Comparison of ENCODE assay signal across 26 mouse cellular contexts in genomic region chr10:61741306-61741705, GRCm38 (mm10). TPM values are rescaled to one million over a fixed set of nuclear protein-coding genes. Genes with fewer than 3 reads are reported as not detected.
DNase-seq lines count a peak whose midpoint lies in the region; ATAC-seq and TF ChIP-seq lines count a peak whose summit lies in the region.
"Had no signal": no experiment of that assay in that cellular context is flagged by ENCODE, and none has a peak within 500 bp of the region (broad histone marks: within the 10 kb centered on the region; RNA-seq: fewer than 3 reads in every experiment).

No protein-coding gene starts in this region.

- WGBS in liver, adult 2 months: 58% methylated on average over 1 of the region's 1 CpGs
- 64% methylated on average over 1 of the region's 1 CpGs for WGBS in liver, embryonic 12.5 days (ENCODE audit: insufficient replicate concordance)
- WGBS in embryonic facial prominence, embryonic 10.5 days: 88% methylated on average over 1 of the region's 1 CpGs

- H3K4me1 ChIP-seq in liver, adult 2 months (ENCODE audit: control insufficient read depth, insufficient read depth, low read length): peaks cover 3% of the 10 kb centered on the region
- no peaks in the 10 kb centered on the region for H3K4me1 ChIP-seq in liver, embryonic 12.5 days
- H3K4me1 ChIP-seq in embryonic facial prominence, embryonic 10.5 days: no peaks in the 10 kb centered on the region
- H3K4me1 ChIP-seq: heart, embryonic 10.5 days; heart, embryonic 13.5 days had no signal

- TF ChIP-seq POLR2A in liver, adult 2 months (IDR thresholded peaks at IDR 0.05; ENCODE audit: extremely low read depth, insufficient read depth, low read length): no peak

- ATAC-seq in liver, embryonic 12.5 days: no peak
- ATAC-seq: activated CD4-positive, CD25-positive, alpha-beta regulatory T cell, adult 4 months; forebrain, embryonic 14.5 days; forebrain, postnatal 0 days; inflammation-experienced regulatory T-cells, adult 6 months; intestine, embryonic 16.5 days had no signal

- H3K27me3 ChIP-seq in liver, adult 2 months (ENCODE audit: control insufficient read depth, insufficient read depth, low read length): no peaks in the 10 kb centered on the region
- no peaks in the 10 kb centered on the region for H3K27me3 ChIP-seq in liver, embryonic 12.5 days (replicated peaks)
- H3K27me3 ChIP-seq in embryonic facial prominence, embryonic 10.5 days (replicated peaks; ENCODE audit: low read depth, poor library complexity, severe bottlenecking): no peaks in the 10 kb centered on the region
- H3K27me3 ChIP-seq: heart, embryonic 13.5 days had no signal

- H3K4me2 ChIP-seq in liver, embryonic 12.5 days: no peak overlapping the region
- H3K4me2 ChIP-seq: heart, embryonic 13.5 days; hindbrain, embryonic 14.5 days had no signal

- no peak overlapping the region for H3K9ac ChIP-seq in liver, adult 2 months (ENCODE audit: low read depth, low read length)
- H3K9ac ChIP-seq in liver, embryonic 12.5 days: no peak overlapping the region
- H3K9ac ChIP-seq: forebrain, postnatal 0 days; heart, embryonic 13.5 days; hindbrain, embryonic 14.5 days had no signal

- no peak overlapping the region for H3K4me3 ChIP-seq in liver, adult 2 months (ENCODE audit: insufficient read depth, low read depth, low read length)
- no peak overlapping the region for H3K4me3 ChIP-seq in liver, embryonic 12.5 days
- no peak overlapping the region for H3K4me3 ChIP-seq in embryonic facial prominence, embryonic 10.5 days
- H3K4me3 ChIP-seq: gastrocnemius, adult 2 months; heart, adult 2 months; heart, embryonic 10.5 days; heart, embryonic 13.5 days had no signal

- H3K36me3 ChIP-seq in liver, adult 2 months (ENCODE audit: control insufficient read depth, insufficient read depth, low read length): no peaks in the 10 kb centered on the region
- peaks cover 23% of the 10 kb centered on the region for H3K36me3 ChIP-seq in liver, embryonic 12.5 days
- H3K36me3 ChIP-seq in embryonic facial prominence, embryonic 10.5 days (replicated peaks): peaks cover 100% of the 10 kb centered on the region

- no peak for TF ChIP-seq CTCF in liver, adult 2 months (IDR thresholded peaks at IDR 0.05; ENCODE audit: low read depth, low read length)

- peaks cover 9% of the 10 kb centered on the region for H3K9me3 ChIP-seq in liver, embryonic 12.5 days (replicated peaks)
- H3K9me3 ChIP-seq in embryonic facial prominence, embryonic 10.5 days: peaks cover 11% of the 10 kb centered on the region; the same call in 1 of the 2 replicates

- H3K79me2 ChIP-seq in liver, adult 2 months (ENCODE audit: control insufficient read depth, insufficient read depth, low read length): no peaks in the 10 kb centered on the region

- no peak overlapping the region for H3K27ac ChIP-seq in liver, adult 2 months (replicated peaks; ENCODE audit: insufficient read depth, low read depth, low read length)
- no peak overlapping the region for H3K27ac ChIP-seq in liver, embryonic 12.5 days
- H3K27ac ChIP-seq in embryonic facial prominence, embryonic 10.5 days (replicated peaks): no peak overlapping the region
- H3K27ac ChIP-seq: gastrocnemius, adult 2 months; heart, adult 2 months; heart, embryonic 10.5 days; heart, embryonic 13.5 days; hindbrain, embryonic 14.5 days; hindbrain, postnatal 0 days had no signal

- peak; percentile 57 for DNase-seq in liver, adult 2 months (ENCODE audit: extremely low read depth, low read depth, low spot score)
- peak; percentile 70 for DNase-seq in adrenal gland, postnatal 10 days
- DNase-seq in adrenal gland, postnatal 36 days: peak; percentile 64 to 77
- no peak for DNase-seq in urinary bladder, postnatal 25 days (ENCODE audit: low spot score)
- no peak for DNase-seq in urinary bladder, postnatal 10 days (ENCODE audit: low spot score)
- no peak for DNase-seq in gastrocnemius, postnatal 10 days
- no peak for DNase-seq in embryonic facial prominence, embryonic 10.5 days (ENCODE audit: low spot score)
- DNase-seq: cerebellum, adult 11 months; cerebellum, adult 2 months; cerebellum, adult 9-11 months; cerebellum, postnatal 25 days; forebrain, postnatal 0 days; gastrocnemius, adult 2 months; gastrocnemius, postnatal 25 days; heart, adult 2 months; heart, postnatal 14 days; heart, postnatal 4 days had no signal

RNA-seq across cellular contexts. Expression of gene Aifm2, which starts 26.2 kb away (rescaled TPM):
- total RNA-seq in liver, adult 2 months (2014; rRNA removed): 19.8 and 22.4 TPM in 2 replicates
- polyA plus RNA-seq in liver, adult 2 months (2012; rRNA removed): 19.3 and 23.2 TPM in 2 replicates
- 3.3 and 4.2 TPM in 2 replicates for polyA plus RNA-seq in liver, embryonic 12.5 days (2016; fragmentation: Nextera tagmentation; extraction: Ambion mirVana)
- total RNA-seq in adrenal gland, postnatal 10 days (2021): 100 to 1,000 TPM; 292 TPM
- total RNA-seq in adrenal gland, postnatal 36 days (2021): 100 to 1,000 TPM; 187 to 377 TPM
- 10 to 100 TPM; 11.4 to 12.3 TPM for total RNA-seq in gastrocnemius, postnatal 10 days (2021)
- polyA plus RNA-seq in embryonic facial prominence, embryonic 10.5 days (2016; fragmentation: Nextera tagmentation; extraction: Ambion mirVana): 8.2 and 11.8 TPM in 2 replicates

RNA-seq across cellular contexts. Expression of gene H2afy2, which starts 42.6 kb away (rescaled TPM):
- total RNA-seq in liver, adult 2 months (2014; rRNA removed): 0.67 and 0.74 TPM in 2 replicates
- 0.21 and 0.40 TPM in 2 replicates for polyA plus RNA-seq in liver, adult 2 months (2012; rRNA removed)
- 17.3 and 19.4 TPM in 2 replicates for polyA plus RNA-seq in liver, embryonic 12.5 days (2016; fragmentation: Nextera tagmentation; extraction: Ambion mirVana)
- total RNA-seq in adrenal gland, postnatal 10 days (2021): 10 to 100 TPM; 13.4 to 16.9 TPM
- 1 to 10 TPM; 9.1 to 9.4 TPM for total RNA-seq in adrenal gland, postnatal 36 days (2021)
- total RNA-seq in gastrocnemius, postnatal 10 days (2021): 1 to 10 TPM; 4.7 to 7.8 TPM
- 368 and 392 TPM in 2 replicates for polyA plus RNA-seq in embryonic facial prominence, embryonic 10.5 days (2016; fragmentation: Nextera tagmentation; extraction: Ambion mirVana)
- polyA plus RNA-seq: inflammation-experienced regulatory T-cells, adult 6 months had no signal

RNA-seq across cellular contexts. Expression of gene Tysnd1, which starts 46.0 kb away (rescaled TPM):
- total RNA-seq in liver, adult 2 months (2014; rRNA removed): 26.8 and 31.3 TPM in 2 replicates
- 111 and 123 TPM in 2 replicates for polyA plus RNA-seq in liver, adult 2 months (2012; rRNA removed)
- polyA plus RNA-seq in liver, embryonic 12.5 days (2016; fragmentation: Nextera tagmentation; extraction: Ambion mirVana): 38.9 and 41.5 TPM in 2 replicates
- total RNA-seq in adrenal gland, postnatal 10 days (2021): 10 to 100 TPM; 84.3 to 87.3 TPM
- 100 to 1,000 TPM in 1 of 2 experiments, 10 to 100 TPM in 1; 66.4 to 113 TPM for total RNA-seq in adrenal gland, postnatal 36 days (2021)
- total RNA-seq in gastrocnemius, postnatal 10 days (2021): 10 to 100 TPM; 12.9 to 16.7 TPM
- 29.4 and 31.2 TPM in 2 replicates for polyA plus RNA-seq in embryonic facial prominence, embryonic 10.5 days (2016; fragmentation: Nextera tagmentation; extraction: Ambion mirVana)

Comparison
In these comparisons a context has a peak if more than half of its experiments do, and no peak if none do; other contexts are left out.
1. DNase-seq: peak in liver, adult 2 months (single experiment), adrenal gland, postnatal 10 days (single experiment) and adrenal gland, postnatal 36 days (2 of 2); none in urinary bladder, postnatal 25 days (single experiment), urinary bladder, postnatal 10 days (single experiment), gastrocnemius, postnatal 10 days (single experiment) and embryonic facial prominence, embryonic 10.5 days (single experiment).